Mouse (Mus musculus): ENCODE measurements around the gene Fuca1. TPM values are rescaled to one million over a fixed set of nuclear protein-coding genes. Genes with fewer than 3 reads are reported as not detected.

The Fuca1 gene
- total RNA-seq, 2 experiments from 2014 or later = 34.9 to 37.9 TPM

GRCm38 (mm10) chr4:135891539-135891938 lies 29.0 kb upstream of the Fuca1 start:
- TF ChIP-seq CTCF (IDR thresholded peaks at IDR 0.05) = no peak
- Histone ChIP-seq H3K27ac (no peak overlapping the region), H3K4me3 (no peak overlapping the region)
- intact Hi-C loops (cut with DNase I) = loop anchor here (5.0 kb wide), 1 partner anchor 41 kb away; no protein-coding TSS in a partner anchor
- no peak for DNase-seq (ENCODE audit: extremely low spot score in 1 of 2, low spot score in 2 of 2)

- H3K4me3 ChIP-seq = no peak overlapping the region
- DNase-seq (ENCODE audit: extremely low spot score in 1 of 2, low spot score in 2 of 2) = no peak
- H3K27ac ChIP-seq = no peak overlapping the region
- intact Hi-C loops (cut with DNase I) = loop anchor here (5.0 kb wide), 1 partner anchor 39 kb away; no protein-coding TSS in a partner anchor
- no peak; the same call in 1 of the 2 replicates for TF ChIP-seq CTCF (IDR thresholded peaks at IDR 0.05)
These were observed 27.7 kb upstream of the Fuca1 start for GRCm38 (mm10) chr4:135892884-135893283.

- Histone ChIP-seq H3K27ac (no peak within 1 kb of the TSS), H3K4me3 (no peak within 1 kb of the TSS)
- DNase-seq (ENCODE audit: extremely low spot score in 1 of 2, low spot score in 2 of 2) = no peak
- no peak for TF ChIP-seq CTCF (IDR thresholded peaks at IDR 0.05)
- intact Hi-C loops (cut with DNase I) = no loop called here
These were observed 25.4 kb upstream of the Fuca1 start, which contains the start of gene Cnr2 for GRCm38 (mm10) chr4:135895071-135895571. Cnr2 (plus strand) TSS chr4:135895394.

- no peak for TF ChIP-seq CTCF (IDR thresholded peaks at IDR 0.05)
- DNase-seq (ENCODE audit: extremely low spot score in 1 of 2, low spot score in 2 of 2) = no peak
- no peak overlapping the region for H3K4me3 ChIP-seq
- no peak overlapping the region for H3K27ac ChIP-seq
- intact Hi-C loops (cut with DNase I) = no loop called here
These were observed 24.4 kb upstream of the Fuca1 start for GRCm38 (mm10) chr4:135896157-135896556.

- intact Hi-C loops (cut with DNase I) = no loop called here
- no peak for TF ChIP-seq CTCF (IDR thresholded peaks at IDR 0.05)
- no peak for DNase-seq (ENCODE audit: extremely low spot score in 1 of 2, low spot score in 2 of 2)
- Histone ChIP-seq H3K27ac (no peak overlapping the region), H3K4me3 (no peak overlapping the region)
These were observed 22.0 kb upstream of the Fuca1 start for GRCm38 (mm10) chr4:135898380-135899049.

- Histone ChIP-seq H3K27ac (no peak overlapping the region), H3K4me3 (no peak overlapping the region)
- no peak for DNase-seq (ENCODE audit: extremely low spot score in 1 of 2, low spot score in 2 of 2)
- intact Hi-C loops (cut with DNase I) = no loop called here
- TF ChIP-seq CTCF (IDR thresholded peaks at IDR 0.05) = no peak
These were observed 21.5 kb upstream of the Fuca1 start for GRCm38 (mm10) chr4:135899050-135899448.

- intact Hi-C loops (cut with DNase I) = no loop called here
- Histone ChIP-seq H3K27ac (no peak overlapping the region), H3K4me3 (no peak overlapping the region)
- TF ChIP-seq CTCF (IDR thresholded peaks at IDR 0.05) = no peak
- DNase-seq (ENCODE audit: extremely low spot score in 1 of 2, low spot score in 2 of 2) = no peak
These were observed 20.5 kb upstream of the Fuca1 start for GRCm38 (mm10) chr4:135900008-135900407.

GRCm38 (mm10) chr4:135902606-135903242 lies 17.8 kb upstream of the Fuca1 start:
- intact Hi-C loops (cut with DNase I) = no loop called here
- no peak overlapping the region for H3K27ac ChIP-seq
- no peak overlapping the region for H3K4me3 ChIP-seq
- no peak for TF ChIP-seq CTCF (IDR thresholded peaks at IDR 0.05)
- no peak for DNase-seq (ENCODE audit: extremely low spot score in 1 of 2, low spot score in 2 of 2)

GRCm38 (mm10) chr4:135904810-135905209 lies 15.7 kb upstream of the Fuca1 start:
- intact Hi-C loops (cut with DNase I) = no loop called here
- no peak for DNase-seq (ENCODE audit: extremely low spot score in 1 of 2, low spot score in 2 of 2)
- no peak for TF ChIP-seq CTCF (IDR thresholded peaks at IDR 0.05)
- H3K4me3 ChIP-seq = no peak overlapping the region
- H3K27ac ChIP-seq = no peak overlapping the region

GRCm38 (mm10) chr4:135906633-135907032 lies 13.9 kb upstream of the Fuca1 start:
- TF ChIP-seq CTCF (IDR thresholded peaks at IDR 0.05) = no peak
- H3K4me3 ChIP-seq = no peak overlapping the region
- H3K27ac ChIP-seq = no peak overlapping the region
- intact Hi-C loops (cut with DNase I) = no loop called here
- no peak for DNase-seq (ENCODE audit: extremely low spot score in 1 of 2, low spot score in 2 of 2)

- no peak overlapping the region for H3K4me3 ChIP-seq
- intact Hi-C loops (cut with DNase I) = no loop called here
- H3K27ac ChIP-seq = no peak overlapping the region
- no peak for DNase-seq (ENCODE audit: extremely low spot score in 1 of 2, low spot score in 2 of 2)
- no peak for TF ChIP-seq CTCF (IDR thresholded peaks at IDR 0.05)
These were observed 11.0 kb upstream of the Fuca1 start for GRCm38 (mm10) chr4:135909326-135910066.

- H3K4me3 ChIP-seq = no peak overlapping the region
- TF ChIP-seq CTCF (IDR thresholded peaks at IDR 0.05) = no peak
- intact Hi-C loops (cut with DNase I) = no loop called here
- no peak overlapping the region for H3K27ac ChIP-seq
- no peak for DNase-seq (ENCODE audit: extremely low spot score in 1 of 2, low spot score in 2 of 2)
These were observed 9.0 kb upstream of the Fuca1 start for GRCm38 (mm10) chr4:135911531-135911930.

All from left cerebral cortex, adult 2 months (tissue).